ENCODE assay signal across 8 mouse cellular contexts in genomic region chr19:5511074-5511632, GRCm38 (mm10). TPM values are rescaled to one million over a fixed set of nuclear protein-coding genes. Genes with fewer than 3 reads are reported as not detected.
DNase-seq lines count a peak whose midpoint lies in the region; ATAC-seq and TF ChIP-seq lines count a peak whose summit lies in the region.

No protein-coding gene starts in this region.

- 51% methylated on average over 15 of the region's 15 CpGs for WGBS in kidney, postnatal 0 days
- 57% methylated on average over 15 of the region's 15 CpGs for WGBS in hindbrain, embryonic 16.5 days
- WGBS in midbrain, postnatal 0 days, result 50% methylated on average over 15 of the region's 15 CpGs

- peak; percentile 33 for DNase-seq in kidney, postnatal 0 days (ENCODE audit: low spot score)
- DNase-seq in kidney, postnatal 4 days, result no peak
- DNase-seq in c-Kit-negative CD71-positive TER-119-positive erythroid progenitor cells, embryonic 14.5 days (ENCODE audit: low read depth, low spot score), result peak; percentile 20
- DNase-seq in midbrain, postnatal 0 days (ENCODE audit: low spot score), result no peak
- no peak for DNase-seq in right cerebral cortex, adult 18-20 months
- DNase-seq in gastrocnemius, adult 18-20 months (ENCODE audit: low spot score), result no peak

- H3K9me3 ChIP-seq in kidney, postnatal 0 days (replicated peaks; ENCODE audit: low read length), result no peaks in the 10 kb centered on the region
- H3K9me3 ChIP-seq in hindbrain, embryonic 16.5 days (ENCODE audit: control insufficient read depth, low read length), result no peaks in the 10 kb centered on the region
- H3K9me3 ChIP-seq in midbrain, postnatal 0 days (ENCODE audit: low read length), result no peaks in the 10 kb centered on the region

- peak overlapping the region; percentile 39 for H3K4me3 ChIP-seq in kidney, postnatal 0 days (replicated peaks; ENCODE audit: low read depth, low read length)
- H3K4me3 ChIP-seq in hindbrain, embryonic 16.5 days (ENCODE audit: low read length), result peak overlapping the region; percentile 51
- H3K4me3 ChIP-seq in midbrain, postnatal 0 days (ENCODE audit: low read depth, low read length), result peak overlapping the region; percentile 42

- H3K4me2 ChIP-seq in kidney, postnatal 0 days (ENCODE audit: low read length), result peak overlapping the region; percentile 71
- H3K4me2 ChIP-seq in hindbrain, embryonic 16.5 days (ENCODE audit: low read length), result peak overlapping the region; percentile 56
- H3K4me2 ChIP-seq in midbrain, postnatal 0 days (ENCODE audit: low read depth, low read length, poor library complexity, severe bottlenecking), result peak overlapping the region; percentile 83

- H3K27me3 ChIP-seq in kidney, postnatal 0 days (ENCODE audit: insufficient read depth, low read length), result no peaks in the 10 kb centered on the region
- H3K27me3 ChIP-seq in hindbrain, embryonic 16.5 days (replicated peaks; ENCODE audit: control insufficient read depth, insufficient read depth, low read length), result no peaks in the 10 kb centered on the region
- no peaks in the 10 kb centered on the region for H3K27me3 ChIP-seq in midbrain, postnatal 0 days (ENCODE audit: insufficient read depth, low read length)

- ATAC-seq in kidney, postnatal 0 days (replicated peaks; ENCODE audit: low FRiP score, low read depth), result no peak
- no peak for ATAC-seq in hindbrain, embryonic 16.5 days
- ATAC-seq in midbrain, postnatal 0 days (ENCODE audit: low FRiP score), result no peak
- no peak for ATAC-seq in erythroid progenitor cell, adult 5-6 weeks (replicated peaks; ENCODE audit: low FRiP score, poor library complexity, severe bottlenecking)

- peak overlapping the region; percentile 31; the same call in 1 of the 2 replicates for H3K9ac ChIP-seq in kidney, postnatal 0 days (ENCODE audit: low read depth, low read length)
- peak overlapping the region; percentile 58 for H3K9ac ChIP-seq in hindbrain, embryonic 16.5 days (ENCODE audit: low read depth, low read length)
- peak overlapping the region; percentile 59 for H3K9ac ChIP-seq in midbrain, postnatal 0 days (replicated peaks; ENCODE audit: low read length, poor library complexity, severe bottlenecking)

- TF ChIP-seq CTCF in kidney, postnatal 0 days (IDR thresholded peaks at IDR 0.05; ENCODE audit: low read depth), result no peak
- no peak for TF ChIP-seq CTCF in midbrain, postnatal 0 days (IDR thresholded peaks at IDR 0.05)

- peaks cover 6% of the 10 kb centered on the region; the same call in 1 of the 2 replicates for H3K4me1 ChIP-seq in kidney, postnatal 0 days (replicated peaks; ENCODE audit: insufficient read depth, low read length)
- H3K4me1 ChIP-seq in hindbrain, embryonic 16.5 days (ENCODE audit: control insufficient read depth, insufficient read depth, low read depth, low read length), result peaks cover 20% of the 10 kb centered on the region
- peaks cover 8% of the 10 kb centered on the region; the same call in 1 of the 2 replicates for H3K4me1 ChIP-seq in midbrain, postnatal 0 days (ENCODE audit: insufficient read depth, low read length)

- no peak overlapping the region for H3K27ac ChIP-seq in kidney, postnatal 0 days
- H3K27ac ChIP-seq in hindbrain, embryonic 16.5 days (ENCODE audit: low read depth, low read length), result peak overlapping the region; percentile 51; the same call in 1 of the 2 replicates
- H3K27ac ChIP-seq in midbrain, postnatal 0 days (ENCODE audit: low read depth, low read length), result 0 out of 2 replicates have a peak overlapping the region, but pooled peaks have one; percentile 73

- no peaks in the 10 kb centered on the region for H3K36me3 ChIP-seq in kidney, postnatal 0 days (ENCODE audit: insufficient read depth, low read length)
- H3K36me3 ChIP-seq in hindbrain, embryonic 16.5 days (ENCODE audit: control insufficient read depth, insufficient read depth, low read length), result no peaks in the 10 kb centered on the region
- H3K36me3 ChIP-seq in midbrain, postnatal 0 days (ENCODE audit: insufficient read depth, low read length), result no peaks in the 10 kb centered on the region

RNA-seq across cellular contexts. Expression of gene Snx32, which starts 0.8 kb away (rescaled TPM):
- 7.6 and 8.0 TPM in 2 replicates for polyA plus RNA-seq in kidney, postnatal 0 days (2015; fragmentation: Nextera tagmentation; extraction: Ambion mirVana)
- polyA plus RNA-seq in hindbrain, embryonic 16.5 days (2015; fragmentation: Nextera tagmentation; extraction: Ambion mirVana), result 92.7 and 101 TPM in 2 replicates
- 86.2 and 100 TPM in 2 replicates for total RNA-seq in midbrain, postnatal 0 days (2014; rRNA removed)
- 88.7 and 94.4 TPM in 2 replicates for polyA plus RNA-seq in midbrain, postnatal 0 days (2015; fragmentation: Nextera tagmentation; extraction: Ambion mirVana)
- 35.3 and 43.6 TPM in 2 replicates for total RNA-seq in erythroid progenitor cell, adult 5-6 weeks (2015; ENCODE audit: low replicate concordance)
- 42.5 and 42.7 TPM in 2 replicates for total RNA-seq in erythroid progenitor cell, adult 5-6 weeks (2017; ENCODE audit: low replicate concordance)
- total RNA-seq in gastrocnemius, adult 18-20 months (2021), result 1 to 10 TPM; 5.5 to 5.8 TPM

RNA-seq across cellular contexts. Expression of gene 1700020D05Rik, which starts 7.6 kb away (rescaled TPM):
- 0.13 TPM in 1 of 2 replicates, not detected in the other for polyA plus RNA-seq in kidney, postnatal 0 days (2015; fragmentation: Nextera tagmentation; extraction: Ambion mirVana)
- 0.15 TPM in 1 of 2 replicates, not detected in the other for polyA plus RNA-seq in hindbrain, embryonic 16.5 days (2015; fragmentation: Nextera tagmentation; extraction: Ambion mirVana)
- total RNA-seq in midbrain, postnatal 0 days (2014; rRNA removed), result 3.2 and 7.3 TPM in 2 replicates
- 0.20 TPM in 1 of 2 replicates, not detected in the other for polyA plus RNA-seq in midbrain, postnatal 0 days (2015; fragmentation: Nextera tagmentation; extraction: Ambion mirVana)
- total RNA-seq in erythroid progenitor cell, adult 5-6 weeks (2015; ENCODE audit: low replicate concordance), result 21.4 and 25.6 TPM in 2 replicates
- 13.8 and 18.7 TPM in 2 replicates for total RNA-seq in erythroid progenitor cell, adult 5-6 weeks (2017; ENCODE audit: low replicate concordance)
- under 1 TPM; 0.21 to 0.30 TPM for total RNA-seq in gastrocnemius, adult 18-20 months (2021)

RNA-seq across cellular contexts. Expression of gene Cfl1, which starts 20.9 kb away (rescaled TPM):
- 2,170 and 2,281 TPM in 2 replicates for polyA plus RNA-seq in kidney, postnatal 0 days (2015; fragmentation: Nextera tagmentation; extraction: Ambion mirVana)
- 3,487 and 3,609 TPM in 2 replicates for polyA plus RNA-seq in hindbrain, embryonic 16.5 days (2015; fragmentation: Nextera tagmentation; extraction: Ambion mirVana)
- 1,453 and 1,672 TPM in 2 replicates for total RNA-seq in midbrain, postnatal 0 days (2014; rRNA removed)
- polyA plus RNA-seq in midbrain, postnatal 0 days (2015; fragmentation: Nextera tagmentation; extraction: Ambion mirVana), result 3,482 and 3,602 TPM in 2 replicates
- total RNA-seq in erythroid progenitor cell, adult 5-6 weeks (2015; ENCODE audit: low replicate concordance), result 720 and 762 TPM in 2 replicates
- 460 and 469 TPM in 2 replicates for total RNA-seq in erythroid progenitor cell, adult 5-6 weeks (2017; ENCODE audit: low replicate concordance)
- total RNA-seq in gastrocnemius, adult 18-20 months (2021), result 10 to 100 TPM; 48.4 to 74.2 TPM

RNA-seq across cellular contexts. Expression of gene Mus81, which starts 23.0 kb away (rescaled TPM):
- 31.3 and 31.8 TPM in 2 replicates for polyA plus RNA-seq in kidney, postnatal 0 days (2015; fragmentation: Nextera tagmentation; extraction: Ambion mirVana)
- 50.9 and 54.5 TPM in 2 replicates for polyA plus RNA-seq in hindbrain, embryonic 16.5 days (2015; fragmentation: Nextera tagmentation; extraction: Ambion mirVana)
- total RNA-seq in midbrain, postnatal 0 days (2014; rRNA removed), result 60.9 and 87.3 TPM in 2 replicates
- 27.9 and 30.4 TPM in 2 replicates for polyA plus RNA-seq in midbrain, postnatal 0 days (2015; fragmentation: Nextera tagmentation; extraction: Ambion mirVana)
- 2.5 and 59.5 TPM in 2 replicates for total RNA-seq in erythroid progenitor cell, adult 5-6 weeks (2015; ENCODE audit: low replicate concordance)
- 6.5 and 11.2 TPM in 2 replicates for total RNA-seq in erythroid progenitor cell, adult 5-6 weeks (2017; ENCODE audit: low replicate concordance)
- 10 to 100 TPM; 18.3 to 22.1 TPM for total RNA-seq in gastrocnemius, adult 18-20 months (2021)

RNA-seq across cellular contexts. Expression of gene Efemp2, which starts 37.4 kb away (rescaled TPM):
- polyA plus RNA-seq in kidney, postnatal 0 days (2015; fragmentation: Nextera tagmentation; extraction: Ambion mirVana), result 126 and 140 TPM in 2 replicates
- 44.2 and 53.1 TPM in 2 replicates for polyA plus RNA-seq in hindbrain, embryonic 16.5 days (2015; fragmentation: Nextera tagmentation; extraction: Ambion mirVana)
- total RNA-seq in midbrain, postnatal 0 days (2014; rRNA removed), result 32.9 and 33.7 TPM in 2 replicates
- polyA plus RNA-seq in midbrain, postnatal 0 days (2015; fragmentation: Nextera tagmentation; extraction: Ambion mirVana), result 35.2 and 36.1 TPM in 2 replicates
- total RNA-seq in erythroid progenitor cell, adult 5-6 weeks (2015; ENCODE audit: low replicate concordance), result 5.0 TPM in 1 of 2 replicates, not detected in the other
- not detected in 2 replicates for total RNA-seq in erythroid progenitor cell, adult 5-6 weeks (2017; ENCODE audit: low replicate concordance)
- 1 to 10 TPM; 4.0 to 5.6 TPM for total RNA-seq in gastrocnemius, adult 18-20 months (2021)

Comparison
In these comparisons a context has a peak if more than half of its experiments do, and no peak if none do; other contexts are left out.
1. DNase-seq: peak in kidney, postnatal 0 days (single experiment) and c-Kit-negative CD71-positive TER-119-positive erythroid progenitor cells, embryonic 14.5 days (single experiment); none in kidney, postnatal 4 days (0 of 2), midbrain, postnatal 0 days (single experiment), right cerebral cortex, adult 18-20 months (single experiment) and gastrocnemius, adult 18-20 months (single experiment).
2. RNA of gene Snx32, which starts 0.8 kb away (total RNA-seq): 86.2 to 100 TPM in midbrain, postnatal 0 days and 35.3 to 43.6 TPM in erythroid progenitor cell, adult 5-6 weeks; 5.5 to 5.8 TPM in gastrocnemius, adult 18-20 months; every median in the first group is over 4 times any median in the second.
3. RNA of gene Cfl1, which starts 20.9 kb away (total RNA-seq): 1,453 to 1,672 TPM in midbrain, postnatal 0 days and 460 to 762 TPM in erythroid progenitor cell, adult 5-6 weeks; 48.4 to 74.2 TPM in gastrocnemius, adult 18-20 months; every median in the first group is over 4 times any median in the second.
4. Peak in every context shown above with its lines, with median percentiles within 50 percentile points of each other: H3K4me2 ChIP-seq, H3K4me3 ChIP-seq and H3K9ac ChIP-seq.